Mouse (Mus musculus): Measurements from ENCODE around the gene Ces3b. TPM values are rescaled to one million over a fixed set of nuclear protein-coding genes. Genes with fewer than 3 reads are reported as not detected.
"Not testable (repeated sequence)": the region's sequence is repeated elsewhere in the genome, so short reads cannot be mapped to it uniquely, and the experiment has no call there.

Ces3b gene
- polyA plus RNA-seq, 1 experiment from 2014 or later: not detected

DNA sequence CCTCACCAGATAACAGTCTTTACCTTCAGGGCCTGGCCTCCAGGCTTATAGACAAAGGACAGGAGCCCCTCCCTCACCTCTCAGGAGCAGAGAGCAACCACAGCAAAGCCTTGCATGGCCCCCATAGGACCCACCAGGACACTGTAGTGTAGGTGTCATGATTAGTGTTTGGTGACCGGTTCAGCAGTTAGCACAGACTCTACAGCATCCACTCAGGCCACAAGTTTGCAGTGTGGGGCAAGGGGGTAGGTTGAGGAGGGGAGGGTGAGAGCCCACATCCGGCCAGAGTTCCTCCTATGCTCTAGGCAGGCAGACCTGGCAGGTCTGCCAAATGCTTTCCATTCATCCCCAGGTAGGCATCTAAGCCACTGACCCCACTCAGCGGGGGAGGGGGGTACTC lies 10.4 kb downstream of the Ces3b start:
- no peaks in the 10 kb centered on the region for H3K36me3 ChIP-seq (ENCODE audit: inconsistent target)
- H3K79me2 ChIP-seq (ENCODE audit: inconsistent target): no peaks in the 10 kb centered on the region
- H3K4me3 ChIP-seq (ENCODE audit: inconsistent target): no peak overlapping the region
- WGBS (ENCODE audit: missing documents): 64% methylated on average over 3 of the region's 3 CpGs
- H3K27ac ChIP-seq: no peak overlapping the region

DNA sequence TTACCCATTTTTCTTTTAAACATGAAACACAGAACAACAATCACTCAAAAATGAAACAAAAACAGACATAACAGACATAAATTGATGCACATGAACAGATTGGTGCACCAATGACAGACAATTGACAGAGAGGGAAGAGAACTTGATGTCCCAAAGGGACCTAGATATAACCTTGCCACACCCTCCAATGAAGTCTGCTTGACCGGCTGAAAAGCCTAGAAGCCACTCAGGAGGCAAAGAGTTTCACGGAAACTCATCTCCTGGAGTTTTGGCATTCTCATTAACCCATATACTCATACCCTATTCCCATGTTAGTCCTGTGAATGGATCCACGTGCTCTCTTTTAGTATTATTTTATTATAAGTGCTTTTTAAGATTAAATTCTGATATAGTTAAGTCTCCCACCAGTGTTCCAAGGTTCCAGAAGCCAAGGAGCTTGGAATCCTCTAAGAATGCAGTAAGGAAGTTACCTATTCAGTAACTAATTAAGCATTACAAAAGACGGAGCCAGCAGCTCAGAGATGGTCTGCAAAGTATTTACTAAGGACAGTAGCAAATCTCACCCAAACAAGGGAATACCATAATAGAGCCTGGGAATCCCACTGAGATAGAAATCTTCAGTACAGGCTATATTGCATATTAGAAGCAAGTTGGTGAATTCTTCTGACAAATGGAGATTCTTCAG lies 18.7 kb downstream of the Ces3b start:
- not testable (repeated sequence) for H3K27ac ChIP-seq; H3K4me3 ChIP-seq (ENCODE audit: inconsistent target); H3K79me2 ChIP-seq (ENCODE audit: inconsistent target); H3K36me3 ChIP-seq (ENCODE audit: inconsistent target)
- WGBS (ENCODE audit: missing documents): 86% methylated on average over 4 of the region's 4 CpGs

DNA sequence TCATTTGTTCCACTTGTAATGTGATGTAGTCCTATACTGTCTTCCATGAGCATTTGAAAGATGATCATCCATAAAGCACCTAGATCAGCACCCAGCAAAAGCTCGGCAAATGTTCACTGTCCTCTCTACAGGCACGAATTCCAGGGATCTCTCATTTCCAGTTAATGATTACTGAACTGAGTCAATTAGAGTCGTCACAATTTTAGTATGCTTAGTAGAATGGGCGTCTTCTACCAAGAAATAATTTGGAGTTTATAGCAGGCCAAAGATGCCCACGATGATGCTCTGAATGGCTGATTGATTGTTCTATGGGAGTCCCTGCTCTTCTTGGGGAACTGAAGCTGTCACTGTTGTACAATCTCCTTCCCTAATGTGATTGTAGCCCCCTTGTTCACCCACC lies 20.1 kb downstream of the Ces3b start:
- H3K79me2 ChIP-seq (ENCODE audit: inconsistent target); H3K27ac ChIP-seq: not testable (repeated sequence)
- WGBS (ENCODE audit: missing documents): 92% methylated on average over 5 of the region's 5 CpGs

DNA sequence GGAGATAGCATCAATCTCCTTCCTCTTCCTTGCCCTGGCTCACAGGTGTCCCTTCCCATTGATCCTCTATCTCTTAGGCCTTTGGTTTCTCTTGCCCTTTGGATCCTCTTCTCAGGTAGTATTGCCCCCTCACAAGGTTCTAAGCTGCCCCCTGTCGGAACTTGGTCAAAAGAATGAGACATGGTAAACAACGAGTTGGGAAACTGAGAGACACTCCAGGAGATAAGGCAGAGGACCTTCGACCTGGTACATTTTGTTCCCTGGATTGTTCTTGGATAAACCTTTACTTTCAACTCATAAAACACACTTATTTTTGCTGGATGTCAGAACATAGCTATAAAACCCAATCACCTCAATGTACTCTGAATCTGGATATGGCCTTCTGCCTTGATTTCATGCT lies 20.7 kb downstream of the Ces3b start:
- Histone ChIP-seq H3K79me2 (ENCODE audit: inconsistent target) (no peaks in the 10 kb centered on the region), H3K4me3 (ENCODE audit: inconsistent target) (no peak overlapping the region), H3K27ac (no peak overlapping the region), H3K36me3 (ENCODE audit: inconsistent target) (no peaks in the 10 kb centered on the region)
- WGBS (ENCODE audit: missing documents): 85% methylated on average over 3 of the region's 3 CpGs

More for the DNA sequence above, 20.1 kb downstream of the Ces3b start:
- not testable (repeated sequence) for H3K36me3 ChIP-seq (ENCODE audit: inconsistent target); H3K4me3 ChIP-seq (ENCODE audit: inconsistent target)

DNA sequence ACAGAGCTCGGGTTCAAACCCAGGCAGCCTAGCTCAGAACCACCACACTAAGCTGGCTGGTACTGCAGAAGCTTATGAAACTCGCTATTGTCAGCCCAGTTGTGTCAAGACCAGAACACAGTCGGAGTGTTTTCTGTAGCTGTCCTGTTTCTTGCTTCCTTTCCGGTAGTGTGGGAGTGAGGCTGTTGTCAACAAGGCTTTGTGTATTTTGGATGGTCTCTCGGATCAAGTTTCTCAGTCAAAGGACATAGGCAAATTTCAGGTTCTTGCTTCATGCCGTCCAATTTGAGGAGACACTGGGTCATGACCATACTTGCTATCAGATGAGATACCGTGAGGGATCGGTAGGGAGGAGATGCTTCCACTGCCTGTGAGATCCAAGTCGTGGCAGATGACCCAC lies 46.3 kb downstream of the Ces3b start:
- Histone ChIP-seq H3K36me3 (ENCODE audit: inconsistent target) (no peaks in the 10 kb centered on the region), H3K4me3 (ENCODE audit: inconsistent target) (no peak overlapping the region), H3K79me2 (ENCODE audit: inconsistent target) (no peaks in the 10 kb centered on the region), H3K27ac (no peak overlapping the region)
- WGBS (ENCODE audit: missing documents): 95% methylated on average over 9 of the region's 9 CpGs

DNA sequence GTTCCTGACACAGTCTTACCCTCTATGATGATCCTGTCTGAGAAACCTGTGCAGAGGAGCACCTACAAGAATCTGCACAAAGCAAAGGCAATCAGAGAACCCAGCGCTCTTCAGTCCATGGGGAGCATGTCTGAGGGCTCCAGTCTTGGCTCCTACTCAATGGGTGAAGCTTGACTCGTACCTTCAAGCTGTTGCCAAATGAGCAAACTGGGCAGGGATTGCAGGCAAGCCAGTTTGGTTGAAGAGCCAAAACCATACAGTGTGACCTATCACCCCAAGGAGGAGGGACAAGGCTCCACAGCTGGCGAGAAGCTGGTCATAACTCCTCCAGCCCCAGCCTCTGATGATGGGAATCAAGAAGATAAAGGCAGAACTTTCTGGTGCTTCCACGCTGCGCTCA lies 48.0 kb downstream of the Ces3b start, which contains the start of gene Ces4a:
Gene Ces4a, plus strand, starts transcription at position 292 of the 400 bp plus-strand sequence.
- Histone ChIP-seq H3K79me2 (ENCODE audit: inconsistent target) (no peaks in the 10 kb centered on the region), H3K36me3 (ENCODE audit: inconsistent target) (no peaks in the 10 kb centered on the region), H3K4me3 (ENCODE audit: inconsistent target) (no peak within 1 kb of the TSS), H3K27ac (no peak within 1 kb of the TSS)
- 79% methylated on average over 5 of the region's 5 CpGs for WGBS (ENCODE audit: missing documents)

DNA sequence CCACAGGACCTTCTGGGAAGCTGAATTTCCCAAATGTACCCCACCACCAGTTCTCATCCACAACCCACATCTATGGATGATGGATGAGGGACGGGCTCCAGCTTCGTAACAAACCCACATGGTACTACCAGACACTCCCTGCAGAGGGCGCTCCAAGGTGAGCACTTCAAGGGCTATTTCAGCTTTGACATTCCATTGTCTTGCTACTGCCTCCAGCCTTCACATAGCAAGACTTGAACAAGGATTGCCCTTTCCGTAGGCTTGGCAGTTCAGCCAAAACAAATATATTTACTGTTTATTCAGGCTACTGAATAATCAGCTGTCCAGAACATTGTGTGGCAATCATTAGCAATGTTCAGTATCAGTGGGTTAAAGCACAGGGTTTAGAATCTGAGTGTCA lies 54.9 kb downstream of the Ces3b start:
- no peaks in the 10 kb centered on the region for H3K36me3 ChIP-seq (ENCODE audit: inconsistent target)
- 9% methylated on average over 4 of the region's 4 CpGs for WGBS (ENCODE audit: missing documents)
- no peak overlapping the region for H3K4me3 ChIP-seq (ENCODE audit: inconsistent target)
- H3K27ac ChIP-seq: no peak overlapping the region
- no peaks in the 10 kb centered on the region for H3K79me2 ChIP-seq (ENCODE audit: inconsistent target)

DNA sequence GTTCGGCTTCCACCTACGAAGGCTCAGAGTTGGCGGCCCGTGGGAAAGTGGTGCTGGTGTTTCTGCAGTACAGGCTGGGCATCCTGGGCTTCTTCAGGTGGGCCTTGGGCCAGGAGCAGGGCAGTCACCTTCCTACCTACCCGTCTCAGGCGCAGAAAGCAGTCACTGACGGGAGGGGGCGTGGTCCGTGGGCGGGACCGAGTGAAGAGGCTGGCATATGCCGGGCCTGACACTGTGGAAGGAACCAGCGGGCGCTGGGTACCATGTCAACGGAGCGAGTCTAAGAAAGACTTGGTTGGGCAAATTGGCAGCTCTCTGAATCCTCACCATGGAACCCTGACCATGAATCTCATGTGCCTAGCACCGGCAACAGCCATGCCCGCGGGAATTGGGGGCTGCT lies 58.8 kb downstream of the Ces3b start:
- Histone ChIP-seq H3K4me3 (ENCODE audit: inconsistent target) (no peak overlapping the region), H3K79me2 (ENCODE audit: inconsistent target) (no peaks in the 10 kb centered on the region), H3K36me3 (ENCODE audit: inconsistent target) (no peaks in the 10 kb centered on the region), H3K27ac (no peak overlapping the region)
- WGBS (ENCODE audit: missing documents): 39% methylated on average over 19 of the region's 19 CpGs

Other genes starting within 250 kb of the Ces3b start
- gene Ces2c, start 236.7 kb upstream of the Ces3b start, polyA plus RNA-seq (2018): not detected in 3 replicates
- not detected in 3 replicates for gene Ces2e, start 157.5 kb upstream of the Ces3b start, polyA plus RNA-seq (2018)
- not detected in 3 replicates for gene Ces2f, start 136.4 kb upstream of the Ces3b start, polyA plus RNA-seq (2018)
- not detected in 3 replicates for gene Ces2g, start 122.0 kb upstream of the Ces3b start, polyA plus RNA-seq (2018)
- gene Ces2h, start 82.9 kb upstream of the Ces3b start, polyA plus RNA-seq (2018): not detected in 3 replicates
- not detected in 3 replicates for gene Ces3a, start 35.2 kb upstream of the Ces3b start, polyA plus RNA-seq (2018)
- not detected in 3 replicates for gene Ces4a, start 48.0 kb downstream of the Ces3b start, polyA plus RNA-seq (2018)
- gene Cbfb, start 86.9 kb downstream of the Ces3b start, polyA plus RNA-seq (2018): 59.1 to 125 TPM (median 65.1 TPM) in 3 replicates
- gene D230025D16Rik, start 141.4 kb downstream of the Ces3b start, polyA plus RNA-seq (2018): 15.2 to 26.7 TPM (median 16.3 TPM) in 3 replicates
- 1.8 to 2.8 TPM (median 2.4 TPM) in 3 replicates for gene B3gnt9, start 171.4 kb downstream of the Ces3b start, polyA plus RNA-seq (2018)
- 8.4 to 20.0 TPM (median 19.9 TPM) in 3 replicates for gene Tradd, start 180.9 kb downstream of the Ces3b start, polyA plus RNA-seq (2018)
- gene Fbxl8, start 180.9 kb downstream of the Ces3b start, polyA plus RNA-seq (2018): 2.1 to 7.5 TPM (median 3.9 TPM) in 3 replicates
- gene Hsf4, start 186.0 kb downstream of the Ces3b start, polyA plus RNA-seq (2018): 2.9 to 8.0 TPM (median 3.4 TPM) in 3 replicates
- gene Nol3, start 192.4 kb downstream of the Ces3b start, polyA plus RNA-seq (2018): 0.16 to 0.77 TPM (median 0.73 TPM) in 3 replicates
- 0.79 to 3.9 TPM (median 1.5 TPM) in 3 replicates for gene 4931428F04Rik, start 206.1 kb downstream of the Ces3b start, polyA plus RNA-seq (2018)
- gene Exoc3l, start 212.3 kb downstream of the Ces3b start, polyA plus RNA-seq (2018): 0.19 to 0.32 TPM in 2 of 3 replicates, not detected in the other
- 30.2 to 47.0 TPM (median 34.1 TPM) in 3 replicates for gene E2f4, start 213.9 kb downstream of the Ces3b start, polyA plus RNA-seq (2018)
- 0.29 to 0.43 TPM (median 0.33 TPM) in 3 replicates for gene Elmo3, start 221.8 kb downstream of the Ces3b start, polyA plus RNA-seq (2018)
- gene Lrrc29, start 242.5 kb downstream of the Ces3b start, polyA plus RNA-seq (2018): 0.63 to 1.4 TPM (median 0.77 TPM) in 3 replicates
- gene Tmem208, start 242.6 kb downstream of the Ces3b start, polyA plus RNA-seq (2018): 19.5 to 78.9 TPM (median 58.8 TPM) in 3 replicates

Measured in macrophage (primary cell).